Mouse (Mus musculus) thymus, adult 2 months (tissue): ENCODE results near the gene Col6a1. TPM values are rescaled to one million over a fixed set of nuclear protein-coding genes. Genes with fewer than 3 reads are reported as not detected.
A peak's percentile ranks its signal among the peaks of the same experiment; 100 is the strongest.

Source experiments
- DNase-seq: peaks from one replicate; pipeline ENCODE4 v3.0.0; 2021
- H3K27ac ChIP-seq: fragments of 200-500 bp; 2 replicates; pipeline ENCODE4 v1.5.1; 2012; ENCODE audit warnings: low read length, control low read depth; ENCODE audit not compliant: control insufficient read depth, insufficient read depth
- H3K27me3 ChIP-seq: fragments of 200-500 bp; 2 replicates; pipeline ENCODE4 v1.6.1; 2012; ENCODE audit warnings: mild to moderate bottlenecking, low read length, moderate library complexity, mixed read lengths; ENCODE audit not compliant: control insufficient read depth, insufficient read depth
- H3K36me3 ChIP-seq: fragments of 200-500 bp; 2 replicates; pipeline ENCODE4 v1.6.1; 2012; ENCODE audit warnings: mild to moderate bottlenecking, low read length, moderate library complexity; ENCODE audit not compliant: control insufficient read depth, insufficient read depth
- H3K4me1 ChIP-seq: fragments of 200-500 bp; replicated peaks from 2 replicates; pipeline ENCODE4 v1.6.1; 2012; ENCODE audit warnings: low read length; ENCODE audit not compliant: control insufficient read depth, insufficient read depth
- H3K4me3 ChIP-seq: fragments of 200-500 bp; 2 replicates; pipeline ENCODE4 v1.5.1; 2012; ENCODE audit warnings: mild to moderate bottlenecking, low read length, control low read depth, moderate library complexity; ENCODE audit not compliant: control insufficient read depth, insufficient read depth
- CTCF ChIP-seq: fragments of 200-500 bp; IDR thresholded peaks from 2 replicates; pipeline ENCODE4 v1.5.1; 2012; ENCODE audit warnings: mild to moderate bottlenecking, control low read depth, low read length, moderate library complexity, borderline replicate concordance; ENCODE audit not compliant: control insufficient read depth, poor library complexity, insufficient read depth; ENCODE audit errors: extremely low read depth
- POLR2A ChIP-seq: fragments of 200-500 bp; IDR thresholded peaks from 2 replicates; pipeline ENCODE4 v1.6.1; 2012; ENCODE audit warnings: mild to moderate bottlenecking, low read length, control low read depth, moderate library complexity; ENCODE audit not compliant: control insufficient read depth, poor library complexity, insufficient read depth; ENCODE audit errors: extremely low read depth
- WGBS: fragments of 180-500 bp; shearing (Covaris S2); methylation state at CpG from one replicate; pipeline ENCODE4 v1.1.7; 2018; 5-methylcytosine and 5-hydroxymethylcytosine counted together
- polyA plus RNA-seq: library from polyadenylated mRNA; depleted of rRNA; stranded (reverse); fragments of >200 nt; gene quantifications from 2 replicates; pipeline ENCODE4 v1.2.3, GENCODE M21; 2012; rRNA removed

Gene Col6a1
- polyA plus RNA-seq, result 42.8 and 50.8 TPM in 2 replicates

- WGBS, result 53% methylated on average over 9 of the region's 9 CpGs
- Histone ChIP-seq H3K4me1 (no peaks in the 10 kb centered on the region), H3K27me3 (no peaks in the 10 kb centered on the region), H3K27ac (no peak within 1 kb of the TSS), H3K4me3 (peak within 1 kb of the TSS; percentile 9; the same call in 1 of the 2 replicates), H3K36me3 (no peaks in the 10 kb centered on the region)
- DNase-seq, result no peak
- TF ChIP-seq CTCF, result no peak
- TF ChIP-seq POLR2A, result no peak
Measured at GRCm38 (mm10) chr10:76725682-76726285, at the start of gene Col6a1. Gene Col6a1, minus strand, starts transcription at chr10:76726168.

GRCm38 (mm10) chr10:76771624-76772023, 45.7 kb upstream of the Col6a1 start:
- DNase-seq, result no peak

GRCm38 (mm10) chr10:76771086-76771485, 45.1 kb upstream of the Col6a1 start:
- 93% methylated on average over 5 of the region's 5 CpGs for WGBS

More at GRCm38 (mm10) chr10:76771624-76772023, 45.7 kb upstream of the Col6a1 start:
- H3K27ac ChIP-seq, result no peak overlapping the region
- no peak overlapping the region for H3K4me3 ChIP-seq
- no peaks in the 10 kb centered on the region for H3K27me3 ChIP-seq
- 96% methylated on average over 3 of the region's 3 CpGs for WGBS
- no peaks in the 10 kb centered on the region for H3K36me3 ChIP-seq
- H3K4me1 ChIP-seq, result no peaks in the 10 kb centered on the region
- no peak for TF ChIP-seq CTCF
- TF ChIP-seq POLR2A, result no peak

GRCm38 (mm10) chr10:76769581-76769980, 43.6 kb upstream of the Col6a1 start:
- WGBS, result 97% methylated on average over 6 of the region's 6 CpGs
- no peaks in the 10 kb centered on the region for H3K27me3 ChIP-seq
- no peak overlapping the region for H3K4me3 ChIP-seq
- H3K27ac ChIP-seq, result no peak overlapping the region
- TF ChIP-seq CTCF (no peak), POLR2A (no peak)
- no peak for DNase-seq
- no peaks in the 10 kb centered on the region for H3K36me3 ChIP-seq
- H3K4me1 ChIP-seq, result no peaks in the 10 kb centered on the region

More at GRCm38 (mm10) chr10:76771086-76771485, 45.1 kb upstream of the Col6a1 start:
- no peaks in the 10 kb centered on the region for H3K27me3 ChIP-seq
- no peak for TF ChIP-seq POLR2A
- TF ChIP-seq CTCF, result no peak
- H3K4me3 ChIP-seq, result no peak overlapping the region
- H3K27ac ChIP-seq, result no peak overlapping the region
- H3K36me3 ChIP-seq, result no peaks in the 10 kb centered on the region
- H3K4me1 ChIP-seq, result no peaks in the 10 kb centered on the region
- no peak for DNase-seq

GRCm38 (mm10) chr10:76766196-76766595, 40.2 kb upstream of the Col6a1 start:
- Histone ChIP-seq H3K27ac (no peak overlapping the region), H3K27me3 (no peaks in the 10 kb centered on the region), H3K36me3 (no peaks in the 10 kb centered on the region), H3K4me1 (no peaks in the 10 kb centered on the region), H3K4me3 (no peak overlapping the region)
- WGBS, result 75% methylated on average over 1 of the region's 1 CpGs
- no peak for TF ChIP-seq POLR2A
- no peak for DNase-seq

GRCm38 (mm10) chr10:76764927-76765326, 39.0 kb upstream of the Col6a1 start:
- Histone ChIP-seq H3K27ac (no peak overlapping the region), H3K36me3 (no peaks in the 10 kb centered on the region), H3K27me3 (no peaks in the 10 kb centered on the region), H3K4me3 (no peak overlapping the region), H3K4me1 (no peaks in the 10 kb centered on the region)
- DNase-seq, result no peak
- WGBS, result 92% methylated on average over 4 of the region's 4 CpGs
- no peak for TF ChIP-seq CTCF
- TF ChIP-seq POLR2A, result no peak

- Histone ChIP-seq H3K4me1 (no peaks in the 10 kb centered on the region), H3K4me3 (no peak overlapping the region), H3K36me3 (no peaks in the 10 kb centered on the region), H3K27ac (no peak overlapping the region), H3K27me3 (no peaks in the 10 kb centered on the region)
- 97% methylated on average over 12 of the region's 12 CpGs for WGBS
- TF ChIP-seq POLR2A (no peak), CTCF (no peak)
- no peak for DNase-seq
Measured at GRCm38 (mm10) chr10:76763016-76763415, 37.0 kb upstream of the Col6a1 start.
